Mouse (Mus musculus): ENCODE data around the gene Abcg8.
A peak's percentile ranks its signal among the peaks of the same experiment; 100 is the strongest.

- TF ChIP-seq POLR2A (IDR thresholded peaks at IDR 0.05; ENCODE audit: control insufficient read depth in 1 of 2, insufficient read depth in 1 of 2, low read depth in 1 of 2, low read length in 2 of 2, poor library complexity in 1 of 2) (no peak), MAFK (IDR thresholded peaks at IDR 0.05; ENCODE audit: borderline replicate concordance, low read depth, low read length) (no peak), BHLHE40 (IDR thresholded peaks at IDR 0.05; ENCODE audit: borderline replicate concordance, low read depth, low read length) (no peak), MAX (IDR thresholded peaks at IDR 0.05; ENCODE audit: low read length) (no peak), TAL1 (IDR thresholded peaks at IDR 0.05; ENCODE audit: low read length) (no peak), CTCF (IDR thresholded peaks at IDR 0.05 in 2 of 3, conservative IDR thresholded peaks at IDR 0.05 in 1 of 3; ENCODE audit: control insufficient read depth in 1 of 3, insufficient read depth in 1 of 3, low read depth in 2 of 3, low read length in 3 of 3, poor library complexity in 1 of 3, severe bottlenecking in 1 of 3) (peak in 2 of 3 experiments; percentile 44 to 61; a peak in 4 of 6 replicates)
Measured at GRCm38 (mm10) chr17:84707407-84707806, 31.3 kb downstream of the Abcg8 start.

Data from MEL (cell line).